Mouse (Mus musculus) liver, embryonic 14.5 days (tissue): ENCODE results near the gene Gm20683.

Source experiments
- CTCF ChIP-seq: IDR thresholded peaks from 2 replicates; pipeline ENCODE4 v1.5.1; 2016; ENCODE audit warnings: antibody characterized with exemption, low read depth, control low read depth
- EP300 ChIP-seq: IDR thresholded peaks from 2 replicates; pipeline ENCODE4 v1.6.1; 2016; ENCODE audit warnings: antibody characterized with exemption, low read depth

DNA sequence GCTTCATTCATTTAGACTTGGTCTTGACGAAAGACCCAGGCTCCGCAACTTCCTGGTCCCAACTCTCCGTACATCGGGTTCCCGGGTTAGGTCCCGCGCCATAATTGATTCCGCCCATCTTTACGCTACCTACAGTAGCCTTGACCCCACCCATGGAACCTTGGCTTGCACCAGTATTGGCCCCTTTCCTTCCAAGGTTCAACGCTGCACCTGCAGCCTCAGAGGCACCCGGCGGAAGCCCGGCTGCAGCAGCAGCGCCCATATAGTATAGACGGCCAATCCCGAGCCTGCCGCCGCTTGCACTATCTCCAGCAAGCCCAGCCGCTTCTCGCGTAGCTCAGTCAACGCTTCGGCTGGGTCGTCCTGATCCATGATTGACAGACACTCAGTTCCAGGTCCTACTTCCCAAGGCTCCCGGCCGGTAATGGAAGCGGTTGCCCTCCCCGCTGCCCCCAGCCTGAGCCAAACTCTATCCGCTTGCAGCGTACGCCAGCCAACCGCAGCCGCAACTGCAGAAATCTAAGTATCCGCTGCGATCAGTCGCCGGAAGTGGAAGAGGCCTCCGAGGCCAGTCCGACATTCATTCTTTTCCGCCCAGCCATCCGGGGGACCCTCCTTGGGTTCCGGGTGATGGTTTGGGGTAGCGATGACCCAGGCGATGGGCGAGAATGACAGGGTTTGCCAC lies 49.6 kb downstream of the Gm20683 start:
- no peak for TF ChIP-seq CTCF
- TF ChIP-seq EP300 = no peak
